Mouse (Mus musculus) adipose tissue, adult 10 weeks (tissue): ENCODE data around the gene Ankef1. TPM values are rescaled to one million over a fixed set of nuclear protein-coding genes. Genes with fewer than 3 reads are reported as not detected.

Experiments used
- polyA plus RNA-seq: library from polyadenylated mRNA; stranded (reverse); fragments of 350-450 nt; fragmentation: Illumina TruSeq; extraction: RNeasy Lipid Tissue Mini Kit (QIAGEN cat#74804); gene quantifications from one replicate; pipeline ENCODE4 v1.2.3, GENCODE M21; 2014; ENCODE audit warnings: low read depth, low replicate concordance

The Ankef1 gene
- polyA plus RNA-seq, result 84.4 TPM

DNA sequence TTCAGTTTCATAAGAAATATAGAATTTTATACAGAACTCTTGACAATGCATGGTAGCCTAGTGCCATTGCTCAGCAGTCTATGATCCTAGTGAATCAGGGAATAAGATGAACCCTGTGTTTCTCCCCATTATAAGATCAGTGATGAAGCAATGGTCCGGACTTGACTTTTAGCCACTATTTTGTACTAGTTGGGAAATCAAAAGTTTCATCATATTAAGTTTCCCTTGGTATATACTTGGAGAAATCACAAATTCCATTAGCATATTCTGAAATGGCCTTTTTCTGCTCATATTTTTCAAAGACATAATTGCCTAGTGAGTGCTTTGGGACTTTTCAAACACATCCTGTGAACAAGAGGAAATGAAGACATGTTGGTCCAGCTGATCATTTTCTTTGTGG, at the start of gene Ankef1:
Gene Ankef1 (plus strand): TSS at position 260 of the 400 bp plus-strand sequence.

Other genes starting within 250 kb of the Ankef1 start
- 0.15 TPM for gene Pak7, start 113.9 kb upstream of the Ankef1 start, polyA plus RNA-seq
- not detected for gene Snap25, start 211.5 kb downstream of the Ankef1 start, polyA plus RNA-seq